Mouse (Mus musculus): ENCODE measurements at regions not wholly inside any gene's neighbourhood (a gene's known extent, or its start where the extent isn't known, plus 50 kb on each side); places are given as distances from the start of the nearest gene placed in this dataset.
A peak's percentile ranks its signal among the peaks of the same experiment; 100 is the strongest.

- no peak for ATAC-seq (ENCODE audit: low read depth)
- no peak overlapping the region for H3K27ac ChIP-seq (replicated peaks)
- H3K4me3 ChIP-seq: no peak overlapping the region
- H3K4me2 ChIP-seq: no peak overlapping the region
- H3K27me3 ChIP-seq: no peaks in the 10 kb centered on the region
- no peaks in the 10 kb centered on the region for H3K36me3 ChIP-seq
- H3K9me3 ChIP-seq: peaks cover 15% of the 10 kb centered on the region
- peaks cover 13% of the 10 kb centered on the region for H3K4me1 ChIP-seq (replicated peaks)
- WGBS: 93% methylated on average over 5 of the region's 5 CpGs
- no peak overlapping the region for H3K9ac ChIP-seq
These were observed 73.0 kb upstream of the Pias1 start for GRCm38 (mm10) chr9:63060740-63061139.

GRCm38 (mm10) chr9:63059234-63059842, 71.6 kb upstream of the Pias1 start:
- 2% methylated on average over 10 of the region's 10 CpGs for WGBS
- ATAC-seq (ENCODE audit: low read depth): peak; percentile 87
- H3K4me3 ChIP-seq: peak overlapping the region; percentile 11
- H3K9me3 ChIP-seq: peaks cover 15% of the 10 kb centered on the region
- peaks cover 13% of the 10 kb centered on the region for H3K4me1 ChIP-seq (replicated peaks)
- peak overlapping the region; percentile 47; the same call in 1 of the 2 replicates for H3K9ac ChIP-seq
- H3K27me3 ChIP-seq: no peaks in the 10 kb centered on the region
- H3K27ac ChIP-seq (replicated peaks): peak overlapping the region; percentile 67; the same call in 1 of the 2 replicates
- no peaks in the 10 kb centered on the region for H3K36me3 ChIP-seq
- H3K4me2 ChIP-seq: peak overlapping the region; percentile 50

GRCm38 (mm10) chr9:63058506-63059233, 70.9 kb upstream of the Pias1 start:
- Histone ChIP-seq H3K4me3 (peak overlapping the region; percentile 11), H3K9ac (no peak overlapping the region), H3K4me2 (peak overlapping the region; percentile 50), H3K4me1 (replicated peaks) (peaks cover 13% of the 10 kb centered on the region), H3K27ac (replicated peaks) (peak overlapping the region; percentile 67), H3K36me3 (no peaks in the 10 kb centered on the region), H3K9me3 (peaks cover 15% of the 10 kb centered on the region), H3K27me3 (no peaks in the 10 kb centered on the region)
- no peak for ATAC-seq (ENCODE audit: low read depth)
- WGBS: 31% methylated on average over 16 of the region's 16 CpGs

- Histone ChIP-seq H3K9ac (no peak overlapping the region), H3K36me3 (no peaks in the 10 kb centered on the region), H3K4me1 (replicated peaks) (peaks cover 13% of the 10 kb centered on the region), H3K4me3 (no peak overlapping the region), H3K4me2 (no peak overlapping the region), H3K9me3 (0 out of 2 replicates have a peak, but pooled peaks cover 2% of the 10 kb centered on the region), H3K27me3 (no peaks in the 10 kb centered on the region), H3K27ac (replicated peaks) (no peak overlapping the region)
- WGBS: 87% methylated on average over 9 of the region's 9 CpGs
- ATAC-seq (ENCODE audit: low read depth): no peak
These were observed 69.1 kb upstream of the Pias1 start for GRCm38 (mm10) chr9:63056695-63057349.

GRCm38 (mm10) chr9:63052181-63052580, 64.5 kb upstream of the Pias1 start:
- H3K27me3 ChIP-seq: no peaks in the 10 kb centered on the region
- ATAC-seq (ENCODE audit: low read depth): no peak
- no peak overlapping the region for H3K27ac ChIP-seq (replicated peaks)
- no peak overlapping the region for H3K4me2 ChIP-seq
- 52% methylated on average over 4 of the region's 4 CpGs for WGBS
- H3K9ac ChIP-seq: no peak overlapping the region
- H3K9me3 ChIP-seq: no peaks in the 10 kb centered on the region
- no peak overlapping the region for H3K4me3 ChIP-seq
- no peaks in the 10 kb centered on the region for H3K36me3 ChIP-seq
- H3K4me1 ChIP-seq (replicated peaks): no peaks in the 10 kb centered on the region

GRCm38 (mm10) chr9:63051631-63052030, 63.9 kb upstream of the Pias1 start:
- no peaks in the 10 kb centered on the region for H3K27me3 ChIP-seq
- WGBS: 83% methylated on average over 4 of the region's 4 CpGs
- no peak overlapping the region for H3K9ac ChIP-seq
- H3K36me3 ChIP-seq: no peaks in the 10 kb centered on the region
- ATAC-seq (ENCODE audit: low read depth): no peak
- H3K4me2 ChIP-seq: no peak overlapping the region
- no peak overlapping the region for H3K27ac ChIP-seq (replicated peaks)
- H3K4me1 ChIP-seq (replicated peaks): no peaks in the 10 kb centered on the region
- no peaks in the 10 kb centered on the region for H3K9me3 ChIP-seq
- no peak overlapping the region for H3K4me3 ChIP-seq

GRCm38 (mm10) chr9:63049290-63049689, 61.6 kb upstream of the Pias1 start:
- no peak overlapping the region for H3K9ac ChIP-seq
- H3K4me3 ChIP-seq: no peak overlapping the region
- H3K36me3 ChIP-seq: no peaks in the 10 kb centered on the region
- ATAC-seq (ENCODE audit: low read depth): no peak
- WGBS: 89% methylated on average over 5 of the region's 5 CpGs
- H3K27ac ChIP-seq (replicated peaks): no peak overlapping the region
- H3K27me3 ChIP-seq: no peaks in the 10 kb centered on the region
- H3K4me2 ChIP-seq: no peak overlapping the region
- no peaks in the 10 kb centered on the region for H3K9me3 ChIP-seq
- no peaks in the 10 kb centered on the region for H3K4me1 ChIP-seq (replicated peaks)

GRCm38 (mm10) chr9:63046981-63047380, 59.3 kb upstream of the Pias1 start:
- Histone ChIP-seq H3K9me3 (no peaks in the 10 kb centered on the region), H3K4me2 (no peak overlapping the region), H3K4me1 (replicated peaks) (peaks cover 13% of the 10 kb centered on the region), H3K27ac (replicated peaks) (no peak overlapping the region), H3K4me3 (no peak overlapping the region), H3K9ac (no peak overlapping the region), H3K36me3 (no peaks in the 10 kb centered on the region), H3K27me3 (no peaks in the 10 kb centered on the region)
- 86% methylated on average over 3 of the region's 3 CpGs for WGBS
- ATAC-seq (ENCODE audit: low read depth): no peak

GRCm38 (mm10) chr9:63045531-63045930, 57.8 kb upstream of the Pias1 start:
- Histone ChIP-seq H3K4me1 (replicated peaks) (peaks cover 13% of the 10 kb centered on the region), H3K27me3 (no peaks in the 10 kb centered on the region), H3K36me3 (no peaks in the 10 kb centered on the region), H3K4me2 (no peak overlapping the region), H3K9me3 (no peaks in the 10 kb centered on the region), H3K27ac (replicated peaks) (no peak overlapping the region), H3K4me3 (no peak overlapping the region), H3K9ac (no peak overlapping the region)
- WGBS: 91% methylated on average over 4 of the region's 4 CpGs
- ATAC-seq (ENCODE audit: low read depth): no peak

GRCm38 (mm10) chr9:63043304-63043703, 55.6 kb upstream of the Pias1 start:
- ATAC-seq (ENCODE audit: low read depth): no peak
- H3K4me3 ChIP-seq: no peak overlapping the region
- WGBS: 62% methylated on average over 3 of the region's 3 CpGs
- H3K4me1 ChIP-seq (replicated peaks): peaks cover 13% of the 10 kb centered on the region
- H3K9me3 ChIP-seq: no peaks in the 10 kb centered on the region
- no peak overlapping the region for H3K9ac ChIP-seq
- H3K36me3 ChIP-seq: no peaks in the 10 kb centered on the region
- H3K27me3 ChIP-seq: no peaks in the 10 kb centered on the region
- no peak overlapping the region for H3K27ac ChIP-seq (replicated peaks)
- H3K4me2 ChIP-seq: no peak overlapping the region

- no peak overlapping the region for H3K4me3 ChIP-seq
- H3K9me3 ChIP-seq: no peaks in the 10 kb centered on the region
- WGBS: 91% methylated on average over 6 of the region's 6 CpGs
- H3K9ac ChIP-seq: no peak overlapping the region
- no peak for ATAC-seq (ENCODE audit: low read depth)
- no peak overlapping the region for H3K4me2 ChIP-seq
- no peaks in the 10 kb centered on the region for H3K27me3 ChIP-seq
- H3K27ac ChIP-seq (replicated peaks): no peak overlapping the region
- peaks cover 8% of the 10 kb centered on the region for H3K4me1 ChIP-seq (replicated peaks)
- H3K36me3 ChIP-seq: no peaks in the 10 kb centered on the region
These were observed 50.3 kb upstream of the Pias1 start for GRCm38 (mm10) chr9:63038031-63038430.

Measured in neural tube, embryonic 13.5 days (tissue).